Mouse (Mus musculus) splenic B cell, adult 2 months (primary cell): ENCODE data around the gene Tmem159.

Source experiments
- DNase-seq: peaks from one replicate; pipeline ENCODE4 v3.0.0-alpha.2; 2011; ENCODE audit warnings: low read depth, low spot score
- H3K27me3 ChIP-seq: 2 replicates; pipeline ENCODE4 v1.6.1; 2012; ENCODE audit warnings: mild to moderate bottlenecking, low read length, moderate library complexity, mixed read lengths; ENCODE audit not compliant: control insufficient read depth, poor library complexity, insufficient read depth, severe bottlenecking
- H3K36me3 ChIP-seq: 2 replicates; pipeline ENCODE4 v1.6.1; 2012; ENCODE audit warnings: mild to moderate bottlenecking, low read length, moderate library complexity, mixed read lengths; ENCODE audit not compliant: control insufficient read depth, poor library complexity, insufficient read depth, severe bottlenecking

The Tmem159 gene

DNA sequence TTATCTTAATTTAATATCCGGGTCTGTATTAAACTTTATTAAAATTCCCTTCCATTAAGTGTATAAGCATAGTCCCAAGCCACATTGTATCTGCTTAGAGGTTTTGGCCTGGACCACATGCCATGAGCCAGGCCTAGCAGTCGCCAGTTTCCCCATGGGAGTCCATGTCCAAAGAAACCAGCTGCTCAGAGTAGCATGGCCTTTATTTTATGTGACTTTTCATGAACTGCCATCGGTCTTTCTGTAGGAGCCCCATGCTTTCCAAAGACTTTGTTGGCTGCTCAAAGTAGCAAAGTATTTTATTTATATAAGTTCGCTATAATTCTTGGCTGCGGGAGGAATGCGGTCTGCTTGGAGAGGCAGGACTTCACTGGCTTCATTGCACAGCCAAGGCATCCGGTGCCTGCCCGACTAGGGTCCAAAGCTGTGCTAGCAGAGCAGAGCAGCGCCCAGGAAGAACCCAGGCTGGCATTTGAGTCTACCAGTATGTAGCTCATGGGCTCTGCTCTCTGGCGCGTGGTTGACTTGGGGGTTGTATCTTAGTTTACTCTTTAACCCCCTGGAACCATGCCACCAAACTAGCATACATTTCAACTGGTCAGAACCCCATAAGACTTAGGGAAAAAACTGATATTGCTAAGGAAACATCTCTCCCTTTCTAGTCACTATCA is 61.6 kb downstream of the Tmem159 start:
- no peak for DNase-seq
- Histone ChIP-seq H3K36me3 (no peaks in the 10 kb centered on the region), H3K27me3 (no peaks in the 10 kb centered on the region)
